Mouse (Mus musculus): Measurements from ENCODE around the gene Hps4. TPM values are rescaled to one million over a fixed set of nuclear protein-coding genes. Genes with fewer than 3 reads are reported as not detected.

Hps4 gene
- polyA plus RNA-seq, 1 experiment, result 22.7 TPM

- H3K27ac ChIP-seq (ENCODE audit: insufficient read depth, low read depth, low read length), result no peak overlapping the region
- TF ChIP-seq CTCF (IDR thresholded peaks at IDR 0.05; ENCODE audit: low read depth, low read length) (no peak), POLR2A (IDR thresholded peaks at IDR 0.05; ENCODE audit: borderline replicate concordance, low read depth, low read length) (no peak)
- peaks cover 13% of the 10 kb centered on the region for H3K4me1 ChIP-seq (ENCODE audit: control insufficient read depth, insufficient read depth, low read length)
- H3K4me3 ChIP-seq (ENCODE audit: insufficient read depth, low read length), result no peak overlapping the region
Observed at GRCm38 (mm10) chr5:112359520-112359919, 16.6 kb downstream of the Hps4 start.

- TF ChIP-seq CTCF (IDR thresholded peaks at IDR 0.05; ENCODE audit: low read depth, low read length), result no peak
- no peak for TF ChIP-seq POLR2A (IDR thresholded peaks at IDR 0.05; ENCODE audit: borderline replicate concordance, low read depth, low read length)
- H3K4me1 ChIP-seq (ENCODE audit: control insufficient read depth, insufficient read depth, low read length), result peaks cover 8% of the 10 kb centered on the region
- no peak overlapping the region for H3K4me3 ChIP-seq (ENCODE audit: insufficient read depth, low read length)
- H3K27ac ChIP-seq (ENCODE audit: insufficient read depth, low read depth, low read length), result no peak overlapping the region
Observed at GRCm38 (mm10) chr5:112360077-112360476, 17.2 kb downstream of the Hps4 start.

DNA sequence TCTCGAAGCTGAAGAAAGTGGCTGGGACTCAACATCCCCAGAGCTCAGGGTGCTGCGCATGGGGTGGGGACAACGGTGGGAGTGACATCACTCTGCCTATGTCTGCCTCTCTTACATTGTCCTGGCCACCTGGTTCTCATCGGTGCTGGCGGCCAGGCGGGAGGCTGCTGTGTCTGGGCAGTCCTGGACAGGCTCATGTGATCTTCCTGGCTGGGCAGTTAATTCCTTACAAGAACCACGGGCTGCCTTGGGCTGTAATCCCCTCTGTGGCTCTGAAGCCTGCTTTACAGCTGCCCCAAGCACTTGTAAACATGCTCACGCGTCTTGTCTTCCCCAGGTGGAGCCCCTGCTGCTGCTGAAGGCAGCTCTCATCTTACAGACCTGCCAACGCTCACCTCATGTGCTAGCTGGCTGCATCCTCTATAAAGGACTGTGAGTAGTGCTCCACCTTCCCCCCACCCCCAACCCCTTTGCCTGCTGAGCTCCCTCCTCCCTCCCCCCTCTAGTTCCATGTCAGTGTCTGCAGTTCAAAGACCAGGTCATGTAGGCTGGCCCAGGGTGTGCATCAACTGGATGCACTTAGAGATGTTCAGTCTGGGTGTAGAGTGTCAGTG is 21.4 kb downstream of the Hps4 start:
- Histone ChIP-seq H3K4me1 (ENCODE audit: control insufficient read depth, insufficient read depth, low read length) (no peaks in the 10 kb centered on the region), H3K27ac (ENCODE audit: insufficient read depth, low read depth, low read length) (no peak overlapping the region), H3K4me3 (ENCODE audit: insufficient read depth, low read length) (no peak overlapping the region)
- TF ChIP-seq POLR2A (IDR thresholded peaks at IDR 0.05; ENCODE audit: borderline replicate concordance, low read depth, low read length) (no peak), CTCF (IDR thresholded peaks at IDR 0.05; ENCODE audit: low read depth, low read length) (no peak)

DNA sequence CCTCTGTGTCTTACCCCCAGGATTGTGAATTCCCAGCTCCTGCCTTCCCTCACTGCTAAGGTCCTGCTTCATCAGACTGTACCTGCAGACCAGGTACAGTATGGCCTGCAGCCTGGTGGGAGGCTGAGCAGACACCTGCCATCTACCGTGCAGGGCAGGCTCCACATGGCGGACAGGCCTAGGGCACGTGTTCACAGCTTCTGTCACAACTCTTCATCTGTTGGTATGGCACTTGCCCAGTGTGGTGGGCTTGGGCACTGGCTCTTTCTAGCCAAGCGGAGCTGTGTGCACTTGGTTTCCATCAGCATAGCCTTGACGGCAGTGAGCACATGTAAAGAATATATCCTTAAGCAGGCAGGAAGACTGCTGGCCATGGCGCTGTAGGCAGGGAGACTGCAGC is 24.0 kb downstream of the Hps4 start:
- H3K4me1 ChIP-seq (ENCODE audit: control insufficient read depth, insufficient read depth, low read length), result no peaks in the 10 kb centered on the region
- H3K4me3 ChIP-seq (ENCODE audit: insufficient read depth, low read length), result no peak overlapping the region
- no peak for TF ChIP-seq CTCF (IDR thresholded peaks at IDR 0.05; ENCODE audit: low read depth, low read length)
- TF ChIP-seq POLR2A (IDR thresholded peaks at IDR 0.05; ENCODE audit: borderline replicate concordance, low read depth, low read length), result no peak
- no peak overlapping the region for H3K27ac ChIP-seq (ENCODE audit: insufficient read depth, low read depth, low read length)

GRCm38 (mm10) chr5:112367338-112367737 is 24.5 kb downstream of the Hps4 start:
- H3K27ac ChIP-seq (ENCODE audit: insufficient read depth, low read depth, low read length), result no peak overlapping the region
- H3K4me1 ChIP-seq (ENCODE audit: control insufficient read depth, insufficient read depth, low read length), result no peaks in the 10 kb centered on the region
- no peak overlapping the region for H3K4me3 ChIP-seq (ENCODE audit: insufficient read depth, low read length)
- TF ChIP-seq CTCF (IDR thresholded peaks at IDR 0.05; ENCODE audit: low read depth, low read length) (no peak), POLR2A (IDR thresholded peaks at IDR 0.05; ENCODE audit: borderline replicate concordance, low read depth, low read length) (no peak)

- Histone ChIP-seq H3K4me1 (ENCODE audit: control insufficient read depth, insufficient read depth, low read length) (no peaks in the 10 kb centered on the region), H3K27ac (ENCODE audit: insufficient read depth, low read depth, low read length) (no peak overlapping the region), H3K4me3 (ENCODE audit: insufficient read depth, low read length) (no peak overlapping the region)
- TF ChIP-seq POLR2A (IDR thresholded peaks at IDR 0.05; ENCODE audit: borderline replicate concordance, low read depth, low read length), result no peak
- no peak for TF ChIP-seq CTCF (IDR thresholded peaks at IDR 0.05; ENCODE audit: low read depth, low read length)
Observed at GRCm38 (mm10) chr5:112367929-112368328, 25.0 kb downstream of the Hps4 start.

DNA sequence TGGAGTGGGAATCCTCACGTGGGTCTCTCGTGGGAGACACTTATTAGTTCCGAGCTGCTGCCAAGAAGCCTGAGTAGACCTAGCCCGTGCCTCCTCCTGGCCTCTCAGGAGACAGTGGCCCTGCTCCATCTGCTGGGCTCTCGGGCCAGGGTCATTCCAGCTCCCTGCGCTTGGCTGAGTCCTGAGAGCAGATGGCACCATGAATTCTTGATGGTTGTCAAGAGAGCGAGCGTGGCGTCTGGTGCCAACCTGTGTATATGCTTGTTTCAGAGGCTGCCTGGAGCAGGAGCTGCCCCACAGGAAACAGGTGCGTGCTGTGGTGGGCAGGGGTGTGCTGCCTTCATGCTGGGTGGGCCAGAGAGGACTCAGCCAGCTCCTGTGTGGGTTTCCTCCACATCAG is 25.8 kb downstream of the Hps4 start:
- TF ChIP-seq CTCF (IDR thresholded peaks at IDR 0.05; ENCODE audit: low read depth, low read length), result no peak
- no peak for TF ChIP-seq POLR2A (IDR thresholded peaks at IDR 0.05; ENCODE audit: borderline replicate concordance, low read depth, low read length)
- Histone ChIP-seq H3K27ac (ENCODE audit: insufficient read depth, low read depth, low read length) (no peak overlapping the region), H3K4me3 (ENCODE audit: insufficient read depth, low read length) (no peak overlapping the region), H3K4me1 (ENCODE audit: control insufficient read depth, insufficient read depth, low read length) (no peaks in the 10 kb centered on the region)

DNA sequence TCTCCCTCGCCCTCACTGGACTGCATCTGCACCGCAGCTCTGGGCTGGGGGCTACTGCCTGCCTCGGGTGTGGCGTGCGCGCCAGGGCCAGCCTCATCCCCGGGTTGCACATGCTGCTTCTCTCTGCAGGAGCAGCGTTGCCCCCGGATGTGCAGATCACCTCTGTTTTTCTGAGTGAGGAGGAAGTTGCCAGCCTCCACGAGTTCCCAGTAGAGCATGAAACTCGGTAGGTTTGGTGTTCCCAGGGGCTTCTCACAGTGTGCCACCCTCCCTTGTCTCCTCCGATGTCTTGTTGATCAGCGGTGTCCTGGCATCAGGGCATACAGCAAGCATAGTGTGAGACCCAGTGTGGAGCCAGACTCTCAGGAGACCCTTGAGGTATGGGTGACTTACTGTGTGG is 26.4 kb downstream of the Hps4 start:
- H3K27ac ChIP-seq (ENCODE audit: insufficient read depth, low read depth, low read length), result no peak overlapping the region

GRCm38 (mm10) chr5:112370236-112370813 is 27.4 kb downstream of the Hps4 start:
- Histone ChIP-seq H3K27ac (ENCODE audit: insufficient read depth, low read depth, low read length) (no peak overlapping the region), H3K4me3 (ENCODE audit: insufficient read depth, low read length) (no peak overlapping the region), H3K4me1 (ENCODE audit: control insufficient read depth, insufficient read depth, low read length) (no peaks in the 10 kb centered on the region)
- no peak for TF ChIP-seq CTCF (IDR thresholded peaks at IDR 0.05; ENCODE audit: low read depth, low read length)
- TF ChIP-seq POLR2A (IDR thresholded peaks at IDR 0.05; ENCODE audit: borderline replicate concordance, low read depth, low read length), result no peak

More for the DNA sequence above, 26.4 kb downstream of the Hps4 start:
- TF ChIP-seq CTCF (IDR thresholded peaks at IDR 0.05; ENCODE audit: low read depth, low read length) (no peak), POLR2A (IDR thresholded peaks at IDR 0.05; ENCODE audit: borderline replicate concordance, low read depth, low read length) (no peak)
- no peaks in the 10 kb centered on the region for H3K4me1 ChIP-seq (ENCODE audit: control insufficient read depth, insufficient read depth, low read length)
- H3K4me3 ChIP-seq (ENCODE audit: insufficient read depth, low read length), result no peak overlapping the region

- no peak for TF ChIP-seq POLR2A (IDR thresholded peaks at IDR 0.05; ENCODE audit: borderline replicate concordance, low read depth, low read length)
- no peak for TF ChIP-seq CTCF (IDR thresholded peaks at IDR 0.05; ENCODE audit: low read depth, low read length)
- H3K4me3 ChIP-seq (ENCODE audit: insufficient read depth, low read length), result no peak overlapping the region
- no peak overlapping the region for H3K27ac ChIP-seq (ENCODE audit: insufficient read depth, low read depth, low read length)
- no peaks in the 10 kb centered on the region for H3K4me1 ChIP-seq (ENCODE audit: control insufficient read depth, insufficient read depth, low read length)
Observed at GRCm38 (mm10) chr5:112371933-112372332, 29.1 kb downstream of the Hps4 start.

All from bone marrow macrophage, adult 2 months (primary cell).